10 mouse cellular contexts compared by ENCODE assay signal in genomic region chr2:164430697-164431096, GRCm38 (mm10). TPM values are rescaled to one million over a fixed set of nuclear protein-coding genes. Genes with fewer than 3 reads are reported as not detected.
DNase-seq lines count a peak whose midpoint lies in the region; ATAC-seq and TF ChIP-seq lines count a peak whose summit lies in the region.
"Had no signal": no experiment of that assay in that cellular context is flagged by ENCODE, and none has a peak within 500 bp of the region (broad histone marks: within the 10 kb centered on the region; RNA-seq: fewer than 3 reads in every experiment).

No protein-coding gene starts in this region.

- H3K9me3 ChIP-seq in hindbrain, postnatal 0 days (ENCODE audit: low read length), result no peaks in the 10 kb centered on the region
- no peaks in the 10 kb centered on the region for H3K9me3 ChIP-seq in hindbrain, embryonic 14.5 days (ENCODE audit: control insufficient read depth, low read length)
- H3K9me3 ChIP-seq in kidney, embryonic 15.5 days (replicated peaks), result no peaks in the 10 kb centered on the region
- no peaks in the 10 kb centered on the region for H3K9me3 ChIP-seq in lung, embryonic 16.5 days (ENCODE audit: control insufficient read depth, low read length)

- DNase-seq in hindbrain, postnatal 0 days (ENCODE audit: low spot score), result no peak
- no peak for DNase-seq in hindbrain, embryonic 14.5 days (ENCODE audit: low spot score)
- DNase-seq in embryo, embryonic 11 days, result peak; percentile 53
- DNase-seq in right cerebral cortex, postnatal 10 days (ENCODE audit: low spot score in 2 of 2), result no peak
- no peak for DNase-seq in neural tube, embryonic 10.5 days (ENCODE audit: extremely low spot score, low spot score)
- no peak for DNase-seq in gastrocnemius, postnatal 25 days

- peak; percentile 20; the same call in 1 of the 2 replicates for TF ChIP-seq CTCF in hindbrain, postnatal 0 days (IDR thresholded peaks at IDR 0.05; ENCODE audit: low read depth)

- H3K36me3 ChIP-seq in hindbrain, postnatal 0 days (ENCODE audit: insufficient read depth, low read length), result no peaks in the 10 kb centered on the region
- no peaks in the 10 kb centered on the region for H3K36me3 ChIP-seq in hindbrain, embryonic 14.5 days (replicated peaks; ENCODE audit: control insufficient read depth, insufficient read depth)
- peaks cover 38% of the 10 kb centered on the region for H3K36me3 ChIP-seq in kidney, embryonic 15.5 days
- peaks cover 9% of the 10 kb centered on the region for H3K36me3 ChIP-seq in lung, embryonic 16.5 days (ENCODE audit: control insufficient read depth, insufficient read depth, low read length)

- no peak overlapping the region for H3K4me3 ChIP-seq in hindbrain, postnatal 0 days (ENCODE audit: low read length)
- no peak overlapping the region for H3K4me3 ChIP-seq in hindbrain, embryonic 14.5 days (replicated peaks; ENCODE audit: low read length)
- no peak overlapping the region for H3K4me3 ChIP-seq in kidney, embryonic 15.5 days (replicated peaks)
- H3K4me3 ChIP-seq in lung, embryonic 16.5 days (ENCODE audit: low read length), result no peak overlapping the region

- H3K27me3 ChIP-seq in hindbrain, postnatal 0 days (ENCODE audit: insufficient read depth, low read length), result no peaks in the 10 kb centered on the region
- H3K27me3 ChIP-seq in hindbrain, embryonic 14.5 days (ENCODE audit: control insufficient read depth, insufficient read depth, low read length), result no peaks in the 10 kb centered on the region
- no peaks in the 10 kb centered on the region for H3K27me3 ChIP-seq in kidney, embryonic 15.5 days
- no peaks in the 10 kb centered on the region for H3K27me3 ChIP-seq in lung, embryonic 16.5 days (ENCODE audit: control insufficient read depth, insufficient read depth, low read depth, low read length)
- H3K27me3 ChIP-seq: CH12.LX had no signal

- H3K9ac ChIP-seq in hindbrain, postnatal 0 days (replicated peaks; ENCODE audit: low read length), result no peak overlapping the region
- H3K9ac ChIP-seq in hindbrain, embryonic 14.5 days, result no peak overlapping the region
- no peak overlapping the region for H3K9ac ChIP-seq in kidney, embryonic 15.5 days
- peak overlapping the region; percentile 17; the same call in 1 of the 2 replicates for H3K9ac ChIP-seq in lung, embryonic 16.5 days (ENCODE audit: low read length)

- ATAC-seq in hindbrain, postnatal 0 days, result no peak
- no peak for ATAC-seq in hindbrain, embryonic 14.5 days (ENCODE audit: low FRiP score)
- no peak for ATAC-seq in kidney, embryonic 15.5 days (replicated peaks; ENCODE audit: low FRiP score)
- peak; percentile 55; the same call in 1 of the 2 replicates for ATAC-seq in lung, embryonic 16.5 days (ENCODE audit: low read depth)

- H3K27ac ChIP-seq in hindbrain, postnatal 0 days, result no peak overlapping the region
- H3K27ac ChIP-seq in hindbrain, embryonic 14.5 days, result no peak overlapping the region
- peak overlapping the region; percentile 68 for H3K27ac ChIP-seq in kidney, embryonic 15.5 days
- H3K27ac ChIP-seq in lung, embryonic 16.5 days (ENCODE audit: low read length), result peak overlapping the region; percentile 59
- H3K27ac ChIP-seq: macrophage had no signal

- no peak overlapping the region for H3K4me2 ChIP-seq in hindbrain, postnatal 0 days (ENCODE audit: low read depth, low read length)
- no peak overlapping the region for H3K4me2 ChIP-seq in hindbrain, embryonic 14.5 days (replicated peaks)
- peak overlapping the region; percentile 34 for H3K4me2 ChIP-seq in kidney, embryonic 15.5 days
- peak overlapping the region; percentile 22 for H3K4me2 ChIP-seq in lung, embryonic 16.5 days (ENCODE audit: low read depth, low read length)

- H3K4me1 ChIP-seq in hindbrain, postnatal 0 days (ENCODE audit: insufficient read depth, low read length), result no peaks in the 10 kb centered on the region
- no peaks in the 10 kb centered on the region for H3K4me1 ChIP-seq in hindbrain, embryonic 14.5 days (replicated peaks; ENCODE audit: control insufficient read depth, insufficient read depth, low read length)
- peaks cover 73% of the 10 kb centered on the region for H3K4me1 ChIP-seq in kidney, embryonic 15.5 days
- H3K4me1 ChIP-seq in lung, embryonic 16.5 days (replicated peaks; ENCODE audit: control insufficient read depth, insufficient read depth, low read length), result peaks cover 50% of the 10 kb centered on the region

- 23% methylated on average over 7 of the region's 7 CpGs for WGBS in hindbrain, postnatal 0 days
- 22% methylated on average over 7 of the region's 7 CpGs for whole genome bisulfite sequencing in hindbrain, embryonic 14.5 days
- WGBS in kidney, embryonic 15.5 days, result 7% methylated on average over 7 of the region's 7 CpGs
- 4% methylated on average over 7 of the region's 7 CpGs for WGBS in lung, embryonic 16.5 days

RNA-seq across cellular contexts. Expression of gene Sdc4, which starts 13.0 kb away (rescaled TPM):
- total RNA-seq in hindbrain, postnatal 0 days (2014; rRNA removed), result 31.1 and 34.1 TPM in 2 replicates
- 36.7 and 39.5 TPM in 2 replicates for polyA plus RNA-seq in hindbrain, postnatal 0 days (2015; fragmentation: Nextera tagmentation; extraction: Ambion mirVana)
- 6.8 and 9.3 TPM in 2 replicates for polyA plus RNA-seq in hindbrain, embryonic 14.5 days (2014; fragmentation: Nextera tagmentation; extraction: Ambion mirVana)
- polyA plus RNA-seq in kidney, embryonic 15.5 days (2015; fragmentation: Nextera tagmentation; extraction: Ambion mirVana), result 149 and 161 TPM in 2 replicates
- polyA plus RNA-seq in lung, embryonic 16.5 days (2015; fragmentation: Nextera tagmentation; extraction: Ambion mirVana), result 226 and 247 TPM in 2 replicates
- total RNA-seq in gastrocnemius, postnatal 25 days (2021), result 10 to 100 TPM; 28.0 to 62.1 TPM

RNA-seq across cellular contexts. Expression of gene Matn4, which starts 25.7 kb away (rescaled TPM):
- 4.9 and 8.2 TPM in 2 replicates for total RNA-seq in hindbrain, postnatal 0 days (2014; rRNA removed)
- polyA plus RNA-seq in hindbrain, postnatal 0 days (2015; fragmentation: Nextera tagmentation; extraction: Ambion mirVana), result 4.7 and 5.0 TPM in 2 replicates
- 0.44 and 0.75 TPM in 2 replicates for polyA plus RNA-seq in hindbrain, embryonic 14.5 days (2014; fragmentation: Nextera tagmentation; extraction: Ambion mirVana)
- 1.1 and 2.4 TPM in 2 replicates for polyA plus RNA-seq in kidney, embryonic 15.5 days (2015; fragmentation: Nextera tagmentation; extraction: Ambion mirVana)
- 46.8 and 54.9 TPM in 2 replicates for polyA plus RNA-seq in lung, embryonic 16.5 days (2015; fragmentation: Nextera tagmentation; extraction: Ambion mirVana)
- total RNA-seq in gastrocnemius, postnatal 25 days (2021), result 1 to 10 TPM; 1.0 to 2.3 TPM
- total RNA-seq: CH12.LX had no signal
- polyA plus RNA-seq: macrophage had no signal

RNA-seq across cellular contexts. Expression of gene Sys1, which starts 26.1 kb away (rescaled TPM):
- 165 and 315 TPM in 2 replicates for total RNA-seq in hindbrain, postnatal 0 days (2014; rRNA removed)
- polyA plus RNA-seq in hindbrain, postnatal 0 days (2015; fragmentation: Nextera tagmentation; extraction: Ambion mirVana), result 108 and 113 TPM in 2 replicates
- 87.1 and 92.6 TPM in 2 replicates for polyA plus RNA-seq in hindbrain, embryonic 14.5 days (2014; fragmentation: Nextera tagmentation; extraction: Ambion mirVana)
- polyA plus RNA-seq in kidney, embryonic 15.5 days (2015; fragmentation: Nextera tagmentation; extraction: Ambion mirVana), result 59.2 and 64.2 TPM in 2 replicates
- 59.9 and 62.3 TPM in 2 replicates for polyA plus RNA-seq in lung, embryonic 16.5 days (2015; fragmentation: Nextera tagmentation; extraction: Ambion mirVana)
- 10 to 100 TPM; 17.2 to 20.2 TPM for total RNA-seq in gastrocnemius, postnatal 25 days (2021)

RNA-seq across cellular contexts. Expression of gene Rbpjl, which starts 27.8 kb away (rescaled TPM):
- total RNA-seq in hindbrain, postnatal 0 days (2014; rRNA removed), result 0.22 TPM in 1 of 2 replicates, not detected in the other
- 0.14 and 0.21 TPM in 2 replicates for polyA plus RNA-seq in hindbrain, postnatal 0 days (2015; fragmentation: Nextera tagmentation; extraction: Ambion mirVana)
- polyA plus RNA-seq in hindbrain, embryonic 14.5 days (2014; fragmentation: Nextera tagmentation; extraction: Ambion mirVana), result 0.04 and 0.15 TPM in 2 replicates
- 0.05 and 0.08 TPM in 2 replicates for polyA plus RNA-seq in kidney, embryonic 15.5 days (2015; fragmentation: Nextera tagmentation; extraction: Ambion mirVana)
- 16.8 and 21.9 TPM in 2 replicates for polyA plus RNA-seq in lung, embryonic 16.5 days (2015; fragmentation: Nextera tagmentation; extraction: Ambion mirVana)
- not detected for total RNA-seq in gastrocnemius, postnatal 25 days (2021)
- polyA plus RNA-seq: macrophage had no signal

RNA-seq across cellular contexts. Expression of gene Gm20458, which starts 30.1 kb away (rescaled TPM):
- 34.4 and 36.9 TPM in 2 replicates for total RNA-seq in hindbrain, postnatal 0 days (2014; rRNA removed)
- polyA plus RNA-seq in hindbrain, postnatal 0 days (2015; fragmentation: Nextera tagmentation; extraction: Ambion mirVana), result 9.6 and 10.8 TPM in 2 replicates
- 8.6 and 10.0 TPM in 2 replicates for polyA plus RNA-seq in hindbrain, embryonic 14.5 days (2014; fragmentation: Nextera tagmentation; extraction: Ambion mirVana)
- polyA plus RNA-seq in kidney, embryonic 15.5 days (2015; fragmentation: Nextera tagmentation; extraction: Ambion mirVana), result 7.7 and 8.3 TPM in 2 replicates
- 7.9 and 15.2 TPM in 2 replicates for polyA plus RNA-seq in lung, embryonic 16.5 days (2015; fragmentation: Nextera tagmentation; extraction: Ambion mirVana)
- total RNA-seq in gastrocnemius, postnatal 25 days (2021), result 1 to 10 TPM; 3.2 to 8.9 TPM

Comparison
In these comparisons a context has a peak if more than half of its experiments do, and no peak if none do; other contexts are left out.
1. H3K27ac ChIP-seq: peak in kidney, embryonic 15.5 days (single experiment) and lung, embryonic 16.5 days (single experiment); none in hindbrain, postnatal 0 days (single experiment) and hindbrain, embryonic 14.5 days (single experiment).
2. H3K4me2 ChIP-seq: peak in kidney, embryonic 15.5 days (single experiment) and lung, embryonic 16.5 days (single experiment); none in hindbrain, postnatal 0 days (single experiment) and hindbrain, embryonic 14.5 days (single experiment).